Mouse (Mus musculus) monocyte, adult 2 months (primary cell): ENCODE measurements around the gene Col7a1.

ENCODE experiments used
- DNase-seq, 2 experiments: peaks; one replicate each; pipeline ENCODE4 v3.0.0; 2022; ENCODE audit warnings: low spot score in 2 of 2, low read depth in 1 of 2

Col7a1 gene

DNA sequence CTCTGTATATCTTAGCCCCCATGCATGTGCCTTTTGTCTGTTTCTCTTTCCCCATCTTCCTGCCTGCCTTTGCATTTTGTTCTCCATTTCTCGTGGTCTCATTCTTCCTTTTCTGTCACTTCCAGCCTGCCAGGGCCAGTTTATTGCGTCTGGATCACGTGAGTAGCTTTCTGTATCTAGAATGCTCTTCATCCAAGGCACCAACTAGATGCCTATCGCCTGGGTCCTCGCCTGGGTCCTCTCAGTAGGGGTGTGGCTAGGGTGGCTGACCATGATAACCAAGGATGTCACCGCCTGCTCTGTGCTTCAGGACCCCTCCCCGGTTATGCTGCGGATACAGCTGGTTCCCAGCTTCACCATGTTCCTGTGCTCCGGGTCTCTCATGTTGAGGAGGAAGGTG is 29.8 kb downstream of the Col7a1 start:
- DNase-seq: no peak

- DNase-seq: no peak
Observed at GRCm38 (mm10) chr9:108985710-108986109, 32.3 kb downstream of the Col7a1 start, which contains the start of gene Ucn2. Gene Ucn2, plus strand, starts transcription at chr9:108986010.

GRCm38 (mm10) chr9:108987704-108988350 is 34.4 kb downstream of the Col7a1 start:
- DNase-seq: no peak

- DNase-seq: peak in 1 of 2 experiments; percentile 26
Observed at GRCm38 (mm10) chr9:108989802-108990461, 36.5 kb downstream of the Col7a1 start.

GRCm38 (mm10) chr9:108990462-108990820 is 37.1 kb downstream of the Col7a1 start:
- DNase-seq: no peak

DNA sequence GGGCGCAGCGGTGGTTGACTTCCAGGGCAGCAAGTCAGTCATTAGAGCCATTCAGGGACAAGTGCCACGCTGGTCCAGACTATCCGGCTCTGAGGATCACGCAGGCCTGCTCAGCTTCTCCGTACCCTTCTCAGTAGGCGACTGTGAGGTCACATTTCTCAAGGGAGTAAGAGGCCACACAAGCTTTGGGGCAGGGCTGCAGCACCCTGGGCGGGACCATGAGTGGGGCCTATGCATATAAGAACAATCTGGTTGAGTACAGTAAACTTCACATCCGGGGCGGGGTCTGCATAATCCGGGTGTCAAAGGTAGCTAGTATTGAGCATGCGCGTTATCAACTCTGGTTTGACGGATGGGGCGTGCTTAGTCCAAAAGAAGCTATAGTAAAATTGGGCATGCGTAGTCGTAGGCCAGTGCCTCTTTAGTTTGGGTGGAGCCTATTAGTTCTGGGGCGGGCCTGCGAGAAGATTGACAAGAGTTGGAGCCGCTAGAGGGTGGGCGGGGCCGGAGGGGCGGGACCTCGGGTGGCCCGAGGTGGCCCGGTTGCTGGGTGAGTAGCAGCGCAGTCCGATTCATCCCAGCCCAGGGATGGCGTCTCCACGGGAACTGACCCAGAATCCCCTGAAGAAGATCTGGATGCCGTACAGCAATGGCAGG is 38.2 kb downstream of the Col7a1 start, which contains the start of gene Pfkfb4:
Gene Pfkfb4, plus strand, starts transcription at position 351 of the 657 bp plus-strand sequence.
- DNase-seq: peak; percentile 90 to 98

DNA sequence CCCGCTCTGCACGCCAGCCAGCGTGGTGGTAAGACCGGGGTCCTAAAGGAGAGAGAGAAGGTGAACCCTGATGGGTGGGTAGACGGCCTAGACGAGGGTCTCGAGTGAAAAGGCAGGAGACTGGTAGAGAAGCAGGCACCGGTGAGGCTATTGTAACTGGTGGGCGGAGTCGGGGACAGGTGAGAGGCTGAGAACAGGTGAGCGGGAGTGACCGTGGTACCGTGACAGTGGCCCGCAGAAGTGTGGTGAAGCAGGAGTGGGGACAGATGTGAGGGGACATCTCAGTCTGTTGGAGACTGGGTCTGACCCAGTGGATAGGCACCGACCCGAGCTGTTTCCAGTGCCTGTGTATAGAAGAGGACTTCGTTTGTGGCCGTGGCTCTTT is 38.7 kb downstream of the Col7a1 start:
- DNase-seq: no peak

- DNase-seq: no peak
Observed at GRCm38 (mm10) chr9:108992620-108993361, 39.4 kb downstream of the Col7a1 start.

GRCm38 (mm10) chr9:108996411-108996810 is 43.0 kb downstream of the Col7a1 start:
- no peak for DNase-seq

- no peak for DNase-seq
Observed at GRCm38 (mm10) chr9:108998287-108999166, 45.1 kb downstream of the Col7a1 start.

- DNase-seq: peak in 1 of 2 experiments; percentile 32
Observed at GRCm38 (mm10) chr9:108999167-108999526, 45.8 kb downstream of the Col7a1 start.

DNA sequence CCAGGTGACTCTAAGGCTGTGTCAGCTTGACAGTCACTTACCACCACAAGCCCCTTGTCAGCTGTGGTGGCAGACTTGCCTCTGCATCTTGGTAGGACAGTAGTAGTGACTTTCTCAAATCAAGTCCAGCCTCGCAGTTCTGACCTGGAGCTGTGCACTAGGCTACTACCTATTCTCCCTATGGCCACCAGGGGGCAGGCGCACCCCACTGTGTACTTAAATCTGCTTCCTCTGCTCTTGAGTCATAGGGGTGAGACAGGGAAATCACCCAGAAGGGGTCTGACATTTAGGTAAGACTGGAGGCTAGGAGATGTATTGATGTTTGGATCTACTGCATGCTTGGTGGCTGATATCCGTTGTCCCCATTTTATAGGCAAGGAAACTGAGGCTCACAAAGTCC is 47.3 kb downstream of the Col7a1 start:
- DNase-seq: peak in 1 of 2 experiments; percentile 53

- DNase-seq: no peak
Observed at GRCm38 (mm10) chr9:109003201-109003600, 49.8 kb downstream of the Col7a1 start.

DNA sequence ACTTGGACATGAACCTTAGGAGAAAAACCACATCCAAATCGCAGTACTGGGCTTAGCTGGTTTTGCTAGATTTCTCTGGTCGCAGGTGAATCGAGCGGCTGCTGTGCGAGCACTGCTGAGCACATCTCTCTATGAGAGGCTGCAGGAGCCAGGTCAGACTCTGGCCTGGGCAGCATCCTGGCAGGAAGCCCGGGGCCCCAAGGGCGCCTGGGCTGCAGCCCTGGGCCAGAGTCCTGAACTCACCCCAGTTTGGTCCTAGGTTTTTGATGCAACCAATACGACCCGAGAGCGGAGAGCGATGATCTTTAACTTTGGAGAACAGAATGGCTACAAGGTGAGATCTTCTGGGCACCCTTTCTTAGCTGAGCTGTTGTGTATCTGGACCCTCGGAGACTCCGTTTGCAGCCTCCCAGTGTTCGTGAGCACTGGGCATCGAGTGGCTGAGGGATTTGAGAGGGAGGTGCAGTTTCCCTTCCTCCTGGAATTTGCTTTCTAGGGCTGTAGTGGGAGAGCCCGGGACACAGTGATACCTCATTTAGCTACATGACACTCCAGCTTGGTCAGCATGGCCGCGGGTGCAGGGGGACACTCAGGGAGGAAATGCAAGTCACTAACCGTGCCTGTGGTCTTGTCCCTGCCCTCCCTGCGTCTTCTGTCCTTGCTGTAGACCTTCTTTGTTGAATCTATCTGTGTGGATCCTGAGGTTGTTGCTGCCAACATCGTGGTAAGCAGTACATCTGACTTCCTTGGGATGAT is 53.8 kb downstream of the Col7a1 start:
- DNase-seq: no peak

GRCm38 (mm10) chr9:109008081-109008480 is 54.7 kb downstream of the Col7a1 start:
- DNase-seq: no peak

- DNase-seq: no peak
Observed at GRCm38 (mm10) chr9:109008994-109009635, 55.7 kb downstream of the Col7a1 start.

DNA sequence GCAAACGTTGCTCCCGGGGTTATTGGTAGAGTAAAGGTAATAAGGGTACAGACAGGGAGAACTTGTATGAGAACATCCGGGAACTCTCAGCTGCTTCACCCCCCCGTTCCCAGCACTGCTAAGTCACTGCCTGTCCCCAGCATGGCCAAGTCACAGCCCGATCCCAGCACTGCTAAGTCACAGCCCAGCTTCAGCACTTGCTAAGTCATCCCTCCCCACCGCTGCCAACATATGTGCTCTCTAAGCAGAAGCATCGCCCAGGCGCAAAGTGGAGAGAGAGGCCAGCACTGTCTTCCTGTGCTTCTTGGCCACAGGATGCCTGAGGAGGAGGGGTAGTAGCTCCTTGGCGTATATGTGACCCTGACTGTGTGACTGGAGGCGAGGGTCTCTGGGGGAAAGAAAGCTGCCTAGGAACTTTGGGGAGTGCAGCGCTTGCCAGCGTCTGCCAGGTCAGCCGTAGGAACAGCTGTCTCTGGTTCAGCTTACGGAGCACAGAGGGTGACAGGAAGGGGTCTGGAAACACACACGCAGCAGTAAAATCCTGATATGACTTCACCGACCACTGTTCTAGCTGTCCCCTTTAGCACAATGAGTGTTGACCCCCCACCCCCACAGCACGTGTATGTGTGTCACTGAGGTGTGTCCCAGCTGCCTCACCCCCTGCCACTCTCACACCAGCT is 56.4 kb downstream of the Col7a1 start:
- DNase-seq: peak in 1 of 2 experiments; percentile 36

GRCm38 (mm10) chr9:109010316-109010690 is 56.9 kb downstream of the Col7a1 start:
- no peak for DNase-seq

- no peak for DNase-seq
Observed at GRCm38 (mm10) chr9:109015397-109015796, 62.0 kb downstream of the Col7a1 start.
